Mouse (Mus musculus) erythroblast, embryonic 14.5 days (primary cell): Measurements from ENCODE around the gene Tbc1d24.

ENCODE experiments used
- GATA1 ChIP-seq: IDR thresholded peaks from 2 replicates; pipeline ENCODE4 v1.6.1; 2012; ENCODE audit warnings: low read length, inconsistent platforms, mixed read lengths
- TAL1 ChIP-seq: IDR thresholded peaks from 3 replicates; pipeline ENCODE4 v1.6.1; 2012; ENCODE audit warnings: low read length, inconsistent platforms, mixed read lengths

DNA sequence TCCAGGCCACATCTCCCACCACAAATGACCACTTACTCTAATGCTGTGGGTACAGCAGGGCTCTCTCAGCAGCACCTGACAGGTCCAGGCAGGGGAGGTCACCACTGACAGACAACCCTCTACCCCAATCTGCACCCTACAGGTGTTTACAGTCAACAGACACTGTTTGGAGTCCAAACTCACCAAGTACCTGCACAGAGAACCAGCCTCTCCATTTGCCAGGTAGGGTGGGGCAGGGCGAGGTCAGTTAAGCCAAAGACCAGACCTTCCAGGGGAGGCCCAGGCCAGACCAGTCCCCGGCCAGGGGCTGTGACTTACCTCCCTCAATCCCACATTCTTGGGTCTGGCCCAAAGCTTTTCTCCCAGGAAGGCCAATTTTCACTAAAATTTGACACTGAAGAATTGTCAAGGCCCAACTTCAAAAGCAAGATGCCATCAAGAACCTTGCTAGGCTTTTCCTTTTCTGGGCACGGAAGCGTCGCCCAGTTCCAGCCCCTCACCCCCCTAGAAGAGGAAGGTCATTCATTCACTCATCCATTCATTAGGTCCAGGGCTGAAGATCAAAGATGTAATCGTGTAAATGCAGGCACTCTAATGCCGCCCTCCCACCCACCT, 37.4 kb downstream of the Tbc1d24 start:
- no peak for TF ChIP-seq GATA1
- no peak for TF ChIP-seq TAL1
